Mouse (Mus musculus) stomach, embryonic 14.5 days (tissue): ENCODE measurements around the gene Zfp580. TPM values are rescaled to one million over a fixed set of nuclear protein-coding genes. Genes with fewer than 3 reads are reported as not detected.
A peak's percentile ranks its signal among the peaks of the same experiment; 100 is the strongest.

Experiments
- ATAC-seq: fragments of 200-750 bp; cut with Nextera tagmentation; 2 replicates; pipeline ENCODE4 v1.8.0; 2017; ENCODE audit warnings: low read depth, moderate TSS enrichment; ENCODE audit not compliant: insufficient number of reproducible peaks, insufficient read depth, low FRiP score
- H3K27ac ChIP-seq: fragments of 300-500 bp; sonication (generic); 2 replicates; pipeline ENCODE4 v1.5.1; 2014; ENCODE audit warnings: mild to moderate bottlenecking, low read length, moderate library complexity, mixed read lengths
- H3K27me3 ChIP-seq: fragments of 300-500 bp; sonication (generic); 2 replicates; pipeline ENCODE4 v1.6.1; 2014; ENCODE audit warnings: low read length, control low read depth, mixed read lengths; ENCODE audit not compliant: control insufficient read depth, insufficient read depth
- H3K36me3 ChIP-seq: fragments of 300-500 bp; sonication (generic); 2 replicates; pipeline ENCODE4 v1.6.1; 2014; ENCODE audit warnings: mild to moderate bottlenecking, control low read depth, low read length, moderate library complexity, mixed read lengths; ENCODE audit not compliant: control insufficient read depth, insufficient read depth
- H3K4me1 ChIP-seq: fragments of 300-500 bp; sonication (generic); 2 replicates; pipeline ENCODE4 v1.6.1; 2014; ENCODE audit warnings: low read length, control low read depth, mixed read lengths; ENCODE audit not compliant: control insufficient read depth, insufficient read depth
- H3K4me2 ChIP-seq: fragments of 300-500 bp; sonication (generic); replicated peaks from 2 replicates; pipeline ENCODE4 v1.6.1; 2014; ENCODE audit warnings: low read depth, low read length, control low read depth
- H3K4me3 ChIP-seq: fragments of 300-500 bp; sonication (generic); 2 replicates; pipeline ENCODE4 v1.5.1; 2014; ENCODE audit warnings: low read depth, low read length, control low read depth
- H3K9ac ChIP-seq: fragments of 300-500 bp; sonication (generic); replicated peaks from 2 replicates; pipeline ENCODE4 v1.6.1; 2014; ENCODE audit warnings: low read depth, mild to moderate bottlenecking, control low read depth, low read length, moderate library complexity, mixed read lengths
- H3K9me3 ChIP-seq: fragments of 300-500 bp; sonication (generic); 2 replicates; pipeline ENCODE4 v1.6.1; 2016; ENCODE audit warnings: low read depth, low read length, control low read depth; ENCODE audit not compliant: control insufficient read depth
- WGBS: fragments of 180-500 bp; shearing (Covaris S2); extraction: QIAGEN DNeasy Blood & Tissue Kit; methylation state at CpG from one replicate; pipeline ENCODE4 v1.1.7; 2014; 5-methylcytosine and 5-hydroxymethylcytosine counted together
- polyA plus RNA-seq: library from polyadenylated mRNA; unstranded; fragments of >200 nt; fragmentation: Nextera tagmentation; extraction: Ambion mirVana; gene quantifications from 2 replicates; pipeline ENCODE4 v1.2.1, GENCODE M21; 2014

Zfp580 gene
- polyA plus RNA-seq, 1 experiment from 2014 or later = 44.1 TPM

DNA sequence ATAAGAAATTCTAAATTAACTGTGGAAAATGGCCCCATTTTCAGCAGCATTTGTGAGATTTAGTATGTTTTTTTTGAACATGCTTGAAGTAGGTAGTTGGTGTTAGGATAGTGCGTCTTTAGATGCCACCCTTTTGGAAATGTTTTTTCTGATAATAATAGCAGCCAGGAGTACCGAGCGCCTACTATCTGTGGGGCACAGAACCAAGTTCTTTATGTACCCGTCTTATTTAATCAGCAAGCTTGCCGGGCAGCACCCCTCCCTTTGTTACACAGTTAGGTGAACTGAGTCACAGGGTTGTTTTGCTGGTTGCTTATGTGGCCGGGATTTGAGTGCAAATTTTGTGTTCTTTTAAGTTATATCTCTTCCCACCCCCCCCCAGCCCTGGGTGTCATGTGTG is 29.9 kb downstream of the Zfp580 start:
- ATAC-seq = no peak
- Histone ChIP-seq H3K4me3 (peak overlapping the region; percentile 94), H3K9me3 (no peaks in the 10 kb centered on the region), H3K27me3 (no peaks in the 10 kb centered on the region), H3K4me2 (peak overlapping the region; percentile 70), H3K27ac (no peak overlapping the region), H3K36me3 (peaks cover 44% of the 10 kb centered on the region), H3K9ac (peak overlapping the region; percentile 96), H3K4me1 (peaks cover 7% of the 10 kb centered on the region; the same call in 1 of the 2 replicates)
- WGBS = 58% methylated on average over 6 of the region's 6 CpGs

DNA sequence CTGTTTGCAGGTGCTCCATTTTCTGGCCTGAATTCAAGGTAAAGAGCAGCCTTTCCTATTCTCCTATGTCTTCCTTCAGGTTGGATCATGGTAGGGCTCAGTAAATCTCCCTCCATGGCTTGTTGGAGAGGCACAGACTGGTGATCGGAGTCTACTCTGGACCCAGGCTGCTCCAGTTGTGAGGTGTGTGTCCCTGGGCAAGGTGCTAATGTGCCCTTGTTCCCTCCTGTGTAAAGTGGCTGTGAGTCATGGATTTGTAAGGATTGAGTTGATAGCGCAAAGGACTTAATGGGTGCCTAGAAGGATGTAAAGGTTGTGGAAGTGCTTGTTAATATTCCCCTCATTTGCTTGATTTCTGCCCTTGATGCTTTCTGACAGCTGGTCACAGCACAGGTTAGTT is 30.6 kb downstream of the Zfp580 start:
- Histone ChIP-seq H3K27ac (no peak overlapping the region), H3K9me3 (no peaks in the 10 kb centered on the region), H3K4me2 (peak overlapping the region; percentile 70; the same call in 1 of the 2 replicates), H3K4me1 (peaks cover 7% of the 10 kb centered on the region; the same call in 1 of the 2 replicates), H3K4me3 (no peak overlapping the region), H3K9ac (no peak overlapping the region), H3K27me3 (no peaks in the 10 kb centered on the region), H3K36me3 (peaks cover 44% of the 10 kb centered on the region)
- WGBS = 99% methylated on average over 2 of the region's 2 CpGs
- no peak for ATAC-seq

DNA sequence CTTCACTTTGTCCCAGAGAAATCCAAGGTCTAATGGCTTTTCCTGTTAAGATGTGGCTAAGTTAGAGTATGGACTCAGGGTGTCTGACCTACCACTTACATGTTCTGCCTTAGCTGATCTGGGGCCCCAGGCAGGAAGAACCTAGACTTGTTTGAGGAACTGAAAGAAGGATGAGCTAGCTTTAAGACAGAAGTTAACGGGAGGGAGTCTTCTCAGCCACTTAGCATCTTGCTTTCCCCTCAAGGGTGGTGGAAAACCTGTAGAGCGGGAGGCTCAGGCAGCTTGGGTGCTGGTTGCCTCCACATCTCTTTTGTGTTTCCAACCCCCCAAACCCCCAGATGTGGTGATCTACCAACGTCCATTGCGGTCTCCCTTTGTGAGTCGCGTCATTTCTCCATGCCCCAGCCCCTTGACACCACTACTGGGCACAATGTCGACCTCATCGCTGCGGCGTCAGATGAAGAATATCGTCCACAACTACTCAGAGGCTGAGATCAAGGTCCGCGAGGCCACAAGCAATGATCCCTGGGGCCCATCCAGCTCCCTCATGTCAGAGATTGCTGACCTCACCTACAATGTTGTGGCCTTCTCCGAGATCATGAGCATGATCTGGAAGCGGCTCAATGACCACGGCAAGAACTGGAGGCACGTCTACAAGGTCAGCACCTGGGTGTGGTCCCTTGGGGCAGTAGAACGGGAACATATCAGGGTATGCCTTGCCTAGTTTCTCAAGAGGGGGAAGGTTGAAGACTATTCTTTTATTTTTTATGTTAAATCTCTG is 32.2 kb downstream of the Zfp580 start:
- H3K27ac ChIP-seq = no peak overlapping the region

DNA sequence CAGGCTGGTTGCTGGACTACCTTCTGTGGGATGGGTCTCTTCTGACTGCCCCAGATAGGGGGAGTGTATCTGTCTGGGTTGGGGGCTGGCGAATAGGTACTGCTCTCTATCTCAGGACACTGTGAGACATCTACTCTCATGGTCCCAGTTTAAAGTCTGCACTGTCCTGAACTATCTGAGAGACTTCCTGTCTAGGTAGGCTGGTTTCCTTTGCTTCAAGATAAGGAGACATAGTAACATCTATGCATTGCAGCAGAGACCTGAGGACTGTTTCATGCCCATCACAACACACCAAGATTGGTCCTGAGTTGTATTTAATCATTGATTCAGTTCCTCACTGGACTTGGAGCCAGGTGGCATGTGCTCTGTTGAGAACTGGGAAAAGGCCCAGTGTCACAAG is 34.2 kb downstream of the Zfp580 start:
- Histone ChIP-seq H3K27me3 (no peaks in the 10 kb centered on the region), H3K9me3 (no peaks in the 10 kb centered on the region), H3K36me3 (peaks cover 30% of the 10 kb centered on the region), H3K4me1 (peaks cover 7% of the 10 kb centered on the region; the same call in 1 of the 2 replicates), H3K4me2 (no peak overlapping the region), H3K4me3 (no peak overlapping the region), H3K9ac (no peak overlapping the region), H3K27ac (no peak overlapping the region)
- no peak for ATAC-seq
- WGBS = 87% methylated on average over 1 of the region's 1 CpGs

More for the DNA sequence above, 32.2 kb downstream of the Zfp580 start:
- 90% methylated on average over 18 of the region's 18 CpGs for WGBS
- H3K36me3 ChIP-seq = peaks cover 29% of the 10 kb centered on the region
- no peak overlapping the region for H3K9ac ChIP-seq
- H3K4me1 ChIP-seq = peaks cover 7% of the 10 kb centered on the region; the same call in 1 of the 2 replicates
- H3K4me2 ChIP-seq = no peak overlapping the region
- H3K27me3 ChIP-seq = no peaks in the 10 kb centered on the region
- H3K9me3 ChIP-seq = no peaks in the 10 kb centered on the region
- H3K4me3 ChIP-seq = no peak overlapping the region
- ATAC-seq = no peak

DNA sequence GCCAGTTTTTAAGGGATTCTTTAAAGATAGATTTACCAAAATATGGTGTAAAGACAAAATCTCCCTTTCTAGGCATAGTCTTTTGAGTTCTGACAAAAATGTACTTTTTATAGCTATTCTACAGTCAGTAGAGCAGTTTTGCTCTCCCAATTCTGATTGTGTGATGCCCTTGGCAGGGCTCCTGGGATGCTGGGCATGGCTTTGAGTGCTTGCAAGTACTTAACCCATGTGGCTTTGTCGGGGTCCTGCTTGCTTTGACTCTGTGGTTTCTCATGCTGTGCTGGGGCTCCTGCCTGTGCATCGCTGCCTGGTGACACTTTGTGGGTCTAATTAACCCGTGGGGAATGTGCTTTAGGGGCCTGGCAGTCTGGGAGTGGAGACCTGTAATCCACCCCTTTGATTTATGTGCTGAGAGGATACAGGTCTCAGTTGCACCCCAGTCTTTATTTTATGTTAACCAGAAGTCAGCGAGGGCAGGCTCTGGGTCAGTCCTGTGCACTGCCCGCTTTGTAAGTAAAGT is 35.6 kb downstream of the Zfp580 start:
- WGBS = 75% methylated on average over 5 of the region's 5 CpGs
- Histone ChIP-seq H3K36me3 (peaks cover 30% of the 10 kb centered on the region), H3K27me3 (no peaks in the 10 kb centered on the region), H3K9ac (no peak overlapping the region), H3K4me3 (no peak overlapping the region), H3K4me2 (no peak overlapping the region), H3K9me3 (no peaks in the 10 kb centered on the region), H3K4me1 (no peaks in the 10 kb centered on the region), H3K27ac (no peak overlapping the region)
- ATAC-seq = no peak

DNA sequence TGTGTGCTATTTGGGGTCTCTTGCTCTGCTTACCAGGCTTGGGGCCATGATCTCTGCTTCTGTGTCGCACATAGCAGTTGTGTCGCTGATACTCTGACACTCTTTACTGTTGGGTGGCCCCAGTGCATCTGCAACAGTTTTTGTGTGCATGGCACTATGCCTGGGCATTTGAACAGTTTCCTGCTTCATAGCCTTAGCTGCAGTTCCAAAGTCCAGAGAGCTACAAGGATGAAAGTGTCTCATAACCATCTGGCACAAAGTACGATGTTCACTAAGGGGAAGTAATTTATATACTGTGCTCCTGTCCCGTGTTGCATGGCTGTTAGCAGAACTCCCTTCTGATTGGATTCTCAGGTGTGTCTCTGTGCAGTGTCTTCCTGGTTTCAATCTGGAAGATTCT is 36.5 kb downstream of the Zfp580 start:
- no peaks in the 10 kb centered on the region for H3K9me3 ChIP-seq
- ATAC-seq = no peak
- no peak overlapping the region for H3K9ac ChIP-seq
- peaks cover 33% of the 10 kb centered on the region for H3K36me3 ChIP-seq
- no peak overlapping the region for H3K4me3 ChIP-seq
- no peaks in the 10 kb centered on the region for H3K27me3 ChIP-seq
- no peaks in the 10 kb centered on the region for H3K4me1 ChIP-seq
- WGBS = 78% methylated on average over 4 of the region's 4 CpGs
- H3K4me2 ChIP-seq = no peak overlapping the region
- H3K27ac ChIP-seq = no peak overlapping the region

DNA sequence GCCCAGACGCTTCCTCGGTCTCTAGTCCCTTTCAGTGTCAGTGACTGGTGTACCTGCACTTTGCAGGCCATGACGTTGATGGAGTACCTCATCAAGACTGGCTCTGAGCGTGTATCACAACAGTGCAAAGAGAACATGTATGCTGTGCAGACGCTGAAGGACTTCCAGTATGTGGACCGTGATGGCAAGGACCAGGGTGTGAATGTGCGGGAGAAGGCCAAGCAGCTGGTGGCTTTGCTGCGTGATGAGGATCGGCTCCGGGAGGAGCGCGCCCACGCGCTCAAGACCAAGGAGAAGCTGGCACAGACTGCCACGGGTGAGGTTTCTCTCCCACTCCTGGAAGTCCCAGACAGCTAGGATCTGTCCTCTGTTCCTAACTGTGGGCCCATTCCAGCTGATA is 38.5 kb downstream of the Zfp580 start:
- Histone ChIP-seq H3K27ac (no peak overlapping the region), H3K27me3 (no peaks in the 10 kb centered on the region), H3K9ac (no peak overlapping the region), H3K4me2 (no peak overlapping the region), H3K4me3 (no peak overlapping the region), H3K4me1 (no peaks in the 10 kb centered on the region), H3K36me3 (peaks cover 41% of the 10 kb centered on the region), H3K9me3 (no peaks in the 10 kb centered on the region)
- no peak for ATAC-seq
- 91% methylated on average over 15 of the region's 15 CpGs for WGBS

DNA sequence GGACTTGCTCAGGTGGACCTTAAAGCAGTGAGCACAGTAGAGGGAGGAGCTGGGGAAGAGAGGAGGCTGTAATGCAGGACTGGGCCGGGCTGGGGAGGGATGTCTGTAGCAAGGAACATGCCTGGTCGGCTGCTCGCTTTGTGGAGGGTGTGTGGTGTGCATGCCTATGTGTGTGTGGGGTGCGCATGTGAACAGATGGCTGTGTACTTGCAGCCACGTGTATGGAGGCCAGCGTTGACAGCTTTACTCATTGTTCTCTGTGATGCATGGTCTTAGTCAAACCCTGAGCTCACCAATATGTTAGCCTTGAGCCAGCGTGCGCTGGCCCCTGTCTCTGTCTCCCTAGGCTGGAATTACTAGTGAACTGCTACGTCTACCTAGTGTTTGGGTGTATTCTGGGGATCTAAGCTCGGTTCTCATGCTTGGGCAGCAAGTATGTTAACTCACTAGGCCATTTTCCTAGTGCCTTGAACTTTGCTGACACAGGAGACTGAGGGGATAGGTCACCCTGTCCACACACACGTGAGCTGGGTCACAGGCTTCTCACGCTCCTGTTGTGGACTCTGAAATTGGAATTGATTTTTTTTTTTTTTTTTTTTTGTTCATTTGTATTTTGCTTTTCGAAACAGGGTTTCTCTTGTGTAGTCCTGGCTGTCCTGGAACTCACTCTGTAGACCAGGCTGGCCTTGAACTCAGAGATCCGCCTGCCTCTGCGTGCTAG is 39.8 kb downstream of the Zfp580 start:
- no peaks in the 10 kb centered on the region for H3K9me3 ChIP-seq
- ATAC-seq = no peak
- H3K36me3 ChIP-seq = peaks cover 43% of the 10 kb centered on the region
- H3K27me3 ChIP-seq = no peaks in the 10 kb centered on the region
- H3K9ac ChIP-seq = no peak overlapping the region
- H3K27ac ChIP-seq = no peak overlapping the region
- H3K4me3 ChIP-seq = no peak overlapping the region
- no peak overlapping the region for H3K4me2 ChIP-seq
- WGBS = 93% methylated on average over 15 of the region's 15 CpGs
- no peaks in the 10 kb centered on the region for H3K4me1 ChIP-seq
